Mouse (Mus musculus): Measurements from ENCODE around the gene Fam117b.

GRCm38 (mm10) chr1:59913869-59914225, 1.0 kb downstream of the Fam117b start:
- TF ChIP-seq CTCF (IDR thresholded peaks at IDR 0.05; ENCODE audit: low read depth, low read length) (no peak), GATA1 (IDR thresholded peaks at IDR 0.05; ENCODE audit: borderline replicate concordance, low read length) (no peak), TAL1 (conservative IDR thresholded peaks at IDR 0.05; ENCODE audit: low read depth, low read length) (no peak), POLR2AphosphoS5 (IDR thresholded peaks at IDR 0.05; ENCODE audit: insufficient replicate concordance, low read depth, low read length) (no peak), GATA2 (IDR thresholded peaks at IDR 0.05; ENCODE audit: borderline replicate concordance, low read depth, low read length) (no peak)

Measured in G1E (cell line).